Mouse (Mus musculus) granulocyte monocyte progenitor cell, adult 5-6 weeks (primary cell): Measurements from ENCODE around the gene Slc5a6. TPM values are rescaled to one million over a fixed set of nuclear protein-coding genes. Genes with fewer than 3 reads are reported as not detected.

Source experiments
- ATAC-seq: replicated peaks from 2 replicates; pipeline ENCODE4 v1.8.0; 2016; ENCODE audit warnings: mild to moderate bottlenecking, moderate TSS enrichment, inconsistent platforms; ENCODE audit not compliant: poor library complexity, severe bottlenecking
- total RNA-seq, 2 experiments: library from RNA; stranded (forward) in 1 of 2; stranded (reverse) in 1 of 2; fragments of 200-712, 200-1000 nt in 1 of 2; fragments of >200 nt in 1 of 2; fragmentation: Nextera tagmentation in 1 of 2; gene quantifications; 2 replicates each; pipeline ENCODE4 v1.2.3; 2014 to 2017

The Slc5a6 gene
- total RNA-seq, 2 experiments from 2014 or later, result 7.2 to 8.8 TPM

GRCm38 (mm10) chr5:31012737-31013136, 36.0 kb downstream of the Slc5a6 start:
- ATAC-seq, result no peak

- peak; percentile 79 for ATAC-seq
Observed at GRCm38 (mm10) chr5:31004184-31004583, 44.5 kb downstream of the Slc5a6 start.

GRCm38 (mm10) chr5:31001560-31001959, 47.2 kb downstream of the Slc5a6 start:
- ATAC-seq, result no peak

- no peak for ATAC-seq
Observed at GRCm38 (mm10) chr5:31000993-31001392, 47.7 kb downstream of the Slc5a6 start.

- no peak for ATAC-seq
Observed at GRCm38 (mm10) chr5:31000122-31000521, 48.6 kb downstream of the Slc5a6 start.

GRCm38 (mm10) chr5:30999324-30999723, 49.4 kb downstream of the Slc5a6 start:
- ATAC-seq, result no peak

- peak; percentile 85 for ATAC-seq
Observed at GRCm38 (mm10) chr5:30998306-30998705, 50.4 kb downstream of the Slc5a6 start.

GRCm38 (mm10) chr5:30994910-30995635, 53.7 kb downstream of the Slc5a6 start:
- no peak for ATAC-seq

GRCm38 (mm10) chr5:30994074-30994473, 54.6 kb downstream of the Slc5a6 start:
- ATAC-seq, result no peak

GRCm38 (mm10) chr5:30992980-30993676, 55.6 kb downstream of the Slc5a6 start:
- ATAC-seq, result no peak

Other genes with a start within 250 kb of the Slc5a6 start
- not detected in 2 replicates for gene Mapre3, start 234.3 kb downstream of the Slc5a6 start, total RNA-seq (2014; fragmentation: Nextera tagmentation)
- not detected in 2 replicates for gene Mapre3, start 234.3 kb downstream of the Slc5a6 start, total RNA-seq (2017)
- 40.7 and 48.5 TPM in 2 replicates for gene Tmem214, start 180.9 kb downstream of the Slc5a6 start, total RNA-seq (2014; fragmentation: Nextera tagmentation)
- gene Tmem214, start 180.9 kb downstream of the Slc5a6 start, total RNA-seq (2017), result 21.5 and 24.9 TPM in 2 replicates
- 8.9 and 27.6 TPM in 2 replicates for gene Agbl5, start 160.2 kb downstream of the Slc5a6 start, total RNA-seq (2014; fragmentation: Nextera tagmentation)
- 7.7 and 12.5 TPM in 2 replicates for gene Agbl5, start 160.2 kb downstream of the Slc5a6 start, total RNA-seq (2017)
- 361 and 454 TPM in 2 replicates for gene Ost4, start 141.1 kb downstream of the Slc5a6 start, total RNA-seq (2014; fragmentation: Nextera tagmentation)
- 300 and 325 TPM in 2 replicates for gene Ost4, start 141.1 kb downstream of the Slc5a6 start, total RNA-seq (2017)
- 78.8 and 147 TPM in 2 replicates for gene Emilin1, start 135.5 kb downstream of the Slc5a6 start, total RNA-seq (2014; fragmentation: Nextera tagmentation)
- gene Emilin1, start 135.5 kb downstream of the Slc5a6 start, total RNA-seq (2017), result 124 and 152 TPM in 2 replicates
- gene Khk, start 127.5 kb downstream of the Slc5a6 start, total RNA-seq (2014; fragmentation: Nextera tagmentation), result 84.7 and 111 TPM in 2 replicates
- gene Khk, start 127.5 kb downstream of the Slc5a6 start, total RNA-seq (2017), result 66.4 and 80.2 TPM in 2 replicates
- not detected in 2 replicates for gene Cgref1, start 103.3 kb downstream of the Slc5a6 start, total RNA-seq (2014; fragmentation: Nextera tagmentation)
- 0.62 TPM in 1 of 2 replicates, not detected in the other for gene Cgref1, start 103.3 kb downstream of the Slc5a6 start, total RNA-seq (2017)
- gene Preb, start 88.6 kb downstream of the Slc5a6 start, total RNA-seq (2014; fragmentation: Nextera tagmentation), result 103 and 127 TPM in 2 replicates
- 42.7 and 67.9 TPM in 2 replicates for gene Preb, start 88.6 kb downstream of the Slc5a6 start, total RNA-seq (2017)
- gene Tcf23, start 80.3 kb downstream of the Slc5a6 start, total RNA-seq (2014; fragmentation: Nextera tagmentation), result not detected in 2 replicates
- gene Tcf23, start 80.3 kb downstream of the Slc5a6 start, total RNA-seq (2017), result not detected in 2 replicates
- 42.7 and 79.1 TPM in 2 replicates for gene Atraid, start 612 bp downstream of the Slc5a6 start, total RNA-seq (2014; fragmentation: Nextera tagmentation)
- 44.7 and 59.4 TPM in 2 replicates for gene Atraid, start 612 bp downstream of the Slc5a6 start, total RNA-seq (2017)
- 57.4 and 70.3 TPM in 2 replicates for gene Cad, start 5.9 kb upstream of the Slc5a6 start, total RNA-seq (2014; fragmentation: Nextera tagmentation)
- 23.1 and 39.5 TPM in 2 replicates for gene Cad, start 5.9 kb upstream of the Slc5a6 start, total RNA-seq (2017)
- not detected in 2 replicates for gene Dnajc5g, start 57.4 kb upstream of the Slc5a6 start, total RNA-seq (2014; fragmentation: Nextera tagmentation)
- gene Dnajc5g, start 57.4 kb upstream of the Slc5a6 start, total RNA-seq (2017), result not detected in 2 replicates
- gene Slc30a3, start 59.3 kb upstream of the Slc5a6 start, total RNA-seq (2014; fragmentation: Nextera tagmentation), result not detected in 2 replicates
- not detected in 2 replicates for gene Slc30a3, start 59.3 kb upstream of the Slc5a6 start, total RNA-seq (2017)
- gene Trim54, start 67.8 kb upstream of the Slc5a6 start, total RNA-seq (2014; fragmentation: Nextera tagmentation), result not detected in 2 replicates
- gene Trim54, start 67.8 kb upstream of the Slc5a6 start, total RNA-seq (2017), result not detected in 2 replicates
- gene Ucn, start 89.9 kb upstream of the Slc5a6 start, total RNA-seq (2014; fragmentation: Nextera tagmentation), result not detected in 2 replicates
- gene Ucn, start 89.9 kb upstream of the Slc5a6 start, total RNA-seq (2017), result not detected in 2 replicates
- 19.6 and 42.3 TPM in 2 replicates for gene Mpv17, start 105.3 kb upstream of the Slc5a6 start, total RNA-seq (2014; fragmentation: Nextera tagmentation)
- gene Mpv17, start 105.3 kb upstream of the Slc5a6 start, total RNA-seq (2017), result 20.9 and 32.9 TPM in 2 replicates
- gene Gm29609, start 131.0 kb upstream of the Slc5a6 start, total RNA-seq (2014; fragmentation: Nextera tagmentation), result 1.5 and 6.6 TPM in 2 replicates
- gene Gm29609, start 131.0 kb upstream of the Slc5a6 start, total RNA-seq (2017), result 0.36 TPM in 1 of 2 replicates, not detected in the other
- 94.6 and 100 TPM in 2 replicates for gene Gtf3c2, start 131.2 kb upstream of the Slc5a6 start, total RNA-seq (2014; fragmentation: Nextera tagmentation)
- 52.0 and 59.8 TPM in 2 replicates for gene Gtf3c2, start 131.2 kb upstream of the Slc5a6 start, total RNA-seq (2017)
- gene Snx17, start 144.3 kb upstream of the Slc5a6 start, total RNA-seq (2014; fragmentation: Nextera tagmentation), result 53.3 and 65.5 TPM in 2 replicates
- 36.5 and 58.9 TPM in 2 replicates for gene Snx17, start 144.3 kb upstream of the Slc5a6 start, total RNA-seq (2017)
- gene Eif2b4, start 144.5 kb upstream of the Slc5a6 start, total RNA-seq (2014; fragmentation: Nextera tagmentation), result 68.3 and 91.6 TPM in 2 replicates
- gene Eif2b4, start 144.5 kb upstream of the Slc5a6 start, total RNA-seq (2017), result 50.0 and 65.6 TPM in 2 replicates
- gene Zfp513, start 153.4 kb upstream of the Slc5a6 start, total RNA-seq (2014; fragmentation: Nextera tagmentation), result 10.6 and 15.4 TPM in 2 replicates
- 5.9 and 6.9 TPM in 2 replicates for gene Zfp513, start 153.4 kb upstream of the Slc5a6 start, total RNA-seq (2017)
- gene Ppm1g, start 171.8 kb upstream of the Slc5a6 start, total RNA-seq (2014; fragmentation: Nextera tagmentation), result 155 and 167 TPM in 2 replicates
- gene Ppm1g, start 171.8 kb upstream of the Slc5a6 start, total RNA-seq (2017), result 175 and 201 TPM in 2 replicates
- gene Nrbp1, start 191.9 kb upstream of the Slc5a6 start, total RNA-seq (2014; fragmentation: Nextera tagmentation), result 65.6 and 75.4 TPM in 2 replicates
- gene Nrbp1, start 191.9 kb upstream of the Slc5a6 start, total RNA-seq (2017), result 79.2 and 99.5 TPM in 2 replicates
- not detected in 2 replicates for gene Gm9970, start 192.3 kb upstream of the Slc5a6 start, total RNA-seq (2014; fragmentation: Nextera tagmentation)
- not detected in 2 replicates for gene Gm9970, start 192.3 kb upstream of the Slc5a6 start, total RNA-seq (2017)
- gene Krtcap3, start 202.8 kb upstream of the Slc5a6 start, total RNA-seq (2014; fragmentation: Nextera tagmentation), result 1.6 and 19.8 TPM in 2 replicates
- gene Krtcap3, start 202.8 kb upstream of the Slc5a6 start, total RNA-seq (2017), result 1.6 and 4.7 TPM in 2 replicates
- gene Ift172, start 242.2 kb upstream of the Slc5a6 start, total RNA-seq (2014; fragmentation: Nextera tagmentation), result 16.5 and 29.2 TPM in 2 replicates
- 12.7 and 44.9 TPM in 2 replicates for gene Ift172, start 242.2 kb upstream of the Slc5a6 start, total RNA-seq (2017)
- not detected in 2 replicates for gene Fndc4, start 247.2 kb upstream of the Slc5a6 start, total RNA-seq (2014; fragmentation: Nextera tagmentation)
- gene Fndc4, start 247.2 kb upstream of the Slc5a6 start, total RNA-seq (2017), result not detected in 2 replicates
- not detected in 2 replicates for gene Gckr, start 248.5 kb upstream of the Slc5a6 start, total RNA-seq (2014; fragmentation: Nextera tagmentation)
- not detected in 2 replicates for gene Gckr, start 248.5 kb upstream of the Slc5a6 start, total RNA-seq (2017)